Mouse (Mus musculus): ENCODE measurements around the gene Tmc4.
"Not testable (repeated sequence)": the region's sequence is repeated elsewhere in the genome, so short reads cannot be mapped to it uniquely, and the experiment has no call there.

The Tmc4 gene

GRCm38 (mm10) chr7:3677342-3677741 is at the start of gene Tmc4:
TSS of gene Tmc4 (minus strand) at chr7:3677553.
- no peak for DNase-seq (ENCODE audit: low spot score in 2 of 2)

GRCm38 (mm10) chr7:3725459-3725858 is 48.1 kb upstream of the Tmc4 start:
- not testable (repeated sequence) for DNase-seq (ENCODE audit: low spot score in 2 of 2)

- DNase-seq (ENCODE audit: low spot score in 2 of 2), result peak in 1 of 2 experiments; percentile 38
Observed at GRCm38 (mm10) chr7:3720268-3720667, 42.9 kb upstream of the Tmc4 start, which contains the start of gene Pirb. TSS of gene Pirb (minus strand) at chr7:3720391.

GRCm38 (mm10) chr7:3715249-3715648 is 37.9 kb upstream of the Tmc4 start:
- no peak for DNase-seq (ENCODE audit: low spot score in 2 of 2)

- DNase-seq (ENCODE audit: low spot score in 2 of 2), result no peak
Observed at GRCm38 (mm10) chr7:3712264-3712942, 35.0 kb upstream of the Tmc4 start.

- no peak for DNase-seq (ENCODE audit: low spot score in 2 of 2)
Observed at GRCm38 (mm10) chr7:3709000-3709399, 31.6 kb upstream of the Tmc4 start.

- DNase-seq (ENCODE audit: low spot score in 2 of 2), result not testable (repeated sequence)
Observed at GRCm38 (mm10) chr7:3708447-3708980, 31.2 kb upstream of the Tmc4 start.

- no peak for DNase-seq (ENCODE audit: low spot score in 2 of 2)
Observed at GRCm38 (mm10) chr7:3707568-3708413, 30.4 kb upstream of the Tmc4 start.

- DNase-seq (ENCODE audit: low spot score in 2 of 2), result peak in 1 of 2 experiments; percentile 45
Observed at GRCm38 (mm10) chr7:3707027-3707426, 29.7 kb upstream of the Tmc4 start.

GRCm38 (mm10) chr7:3706343-3706934 is 29.1 kb upstream of the Tmc4 start:
- DNase-seq (ENCODE audit: low spot score in 2 of 2), result no peak

- no peak for DNase-seq (ENCODE audit: low spot score in 2 of 2)
Observed at GRCm38 (mm10) chr7:3705911-3706310, 28.6 kb upstream of the Tmc4 start.

- DNase-seq (ENCODE audit: low spot score in 2 of 2), result not testable (repeated sequence)
Observed at GRCm38 (mm10) chr7:3705461-3705860, 28.1 kb upstream of the Tmc4 start.

GRCm38 (mm10) chr7:3704475-3704874 is 27.1 kb upstream of the Tmc4 start:
- DNase-seq (ENCODE audit: low spot score in 2 of 2), result no peak

- peak; percentile 96 for DNase-seq (ENCODE audit: low spot score in 2 of 2)
Observed at GRCm38 (mm10) chr7:3703879-3704441, 26.6 kb upstream of the Tmc4 start, which contains the start of gene Rps9. TSS of gene Rps9 (plus strand) at chr7:3703993.

- DNase-seq (ENCODE audit: low spot score in 2 of 2), result no peak
Observed at GRCm38 (mm10) chr7:3703148-3703878, 26.0 kb upstream of the Tmc4 start.

- no peak for DNase-seq (ENCODE audit: low spot score in 2 of 2)
Observed at GRCm38 (mm10) chr7:3698471-3698870, 21.1 kb upstream of the Tmc4 start.

GRCm38 (mm10) chr7:3694949-3695305 is 17.6 kb upstream of the Tmc4 start:
- not testable (repeated sequence) for DNase-seq (ENCODE audit: low spot score in 2 of 2)

- DNase-seq (ENCODE audit: low spot score in 2 of 2), result peak; percentile 51 to 65
Observed at GRCm38 (mm10) chr7:3694076-3694948, 17.0 kb upstream of the Tmc4 start.

- no peak for DNase-seq (ENCODE audit: low spot score in 2 of 2)
Observed at GRCm38 (mm10) chr7:3693809-3694075, 16.4 kb upstream of the Tmc4 start.

Data from natural killer cell, adult 2 months (primary cell).